Mouse (Mus musculus): ENCODE data around the gene Ptprc.

Ptprc gene

DNA sequence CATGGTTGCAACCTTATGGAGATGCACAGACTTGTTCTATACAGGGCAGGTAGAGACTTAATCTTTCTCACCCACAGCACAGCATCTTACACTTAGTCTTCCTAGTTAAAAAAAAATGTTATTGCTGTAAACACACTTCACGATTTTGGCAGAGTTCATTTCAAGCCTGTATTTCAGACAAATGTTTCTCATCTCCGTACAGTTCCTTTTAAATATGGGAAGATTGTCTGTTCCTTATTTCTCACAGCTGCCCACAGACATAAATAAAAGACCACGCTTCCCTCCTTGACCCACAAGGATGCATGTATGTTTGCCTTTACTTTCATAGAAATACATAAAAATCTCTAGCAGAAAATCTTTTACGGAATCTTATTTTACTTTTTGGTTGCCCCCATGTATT lies 22.4 kb downstream of the Ptprc start:
- no peak for DNase-seq (ENCODE audit: low read depth, low spot score)

- DNase-seq (ENCODE audit: low read depth, low spot score): no peak
Observed at GRCm38 (mm10) chr1:138148844-138149243, 26.7 kb downstream of the Ptprc start.

DNA sequence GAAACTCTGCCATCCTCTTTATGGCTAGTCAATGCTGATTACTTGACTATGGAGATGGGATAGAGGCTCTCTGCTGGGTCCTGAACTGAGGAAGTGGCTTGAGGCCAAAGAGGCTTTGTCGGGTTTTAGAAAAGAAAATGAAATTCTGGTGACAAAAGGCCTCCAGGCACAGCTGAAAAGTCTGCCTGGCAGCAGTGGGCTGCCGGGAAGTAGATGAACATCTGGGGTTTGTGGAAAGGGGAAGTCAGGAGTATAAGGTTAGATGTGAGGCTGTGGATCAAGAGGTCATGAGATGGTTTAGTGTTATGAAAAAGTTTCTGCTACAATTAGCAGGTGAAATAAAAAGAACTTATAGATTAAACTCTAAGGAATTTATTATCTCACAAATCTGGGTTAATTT lies 29.9 kb downstream of the Ptprc start:
- DNase-seq (ENCODE audit: low read depth, low spot score): no peak

DNA sequence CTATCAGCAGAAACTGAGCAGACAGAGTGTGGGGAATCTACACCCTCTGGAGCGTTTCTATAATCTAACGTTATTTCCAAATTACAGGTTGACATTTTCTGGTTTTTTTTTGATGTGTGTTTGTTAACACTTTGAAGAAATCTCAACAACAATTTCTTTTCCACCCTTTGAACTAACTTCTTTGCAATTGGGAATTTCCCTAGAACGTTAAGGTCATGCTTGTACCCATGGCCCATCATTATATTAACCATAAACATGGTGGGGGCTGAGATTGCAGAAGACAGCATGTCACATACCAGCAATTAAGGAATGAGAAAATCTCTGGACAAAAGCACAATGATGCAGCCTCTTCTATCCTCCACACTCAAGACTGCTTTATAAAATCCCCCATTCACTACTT lies 30.4 kb downstream of the Ptprc start:
- no peak for DNase-seq (ENCODE audit: low read depth, low spot score)

GRCm38 (mm10) chr1:138144365-138144764 lies 31.1 kb downstream of the Ptprc start:
- no peak for DNase-seq (ENCODE audit: low read depth, low spot score)

- DNase-seq (ENCODE audit: low read depth, low spot score): no peak
Observed at GRCm38 (mm10) chr1:138140769-138141168, 34.7 kb downstream of the Ptprc start.

GRCm38 (mm10) chr1:138137696-138138095 lies 37.8 kb downstream of the Ptprc start:
- no peak for DNase-seq (ENCODE audit: low read depth, low spot score)

DNA sequence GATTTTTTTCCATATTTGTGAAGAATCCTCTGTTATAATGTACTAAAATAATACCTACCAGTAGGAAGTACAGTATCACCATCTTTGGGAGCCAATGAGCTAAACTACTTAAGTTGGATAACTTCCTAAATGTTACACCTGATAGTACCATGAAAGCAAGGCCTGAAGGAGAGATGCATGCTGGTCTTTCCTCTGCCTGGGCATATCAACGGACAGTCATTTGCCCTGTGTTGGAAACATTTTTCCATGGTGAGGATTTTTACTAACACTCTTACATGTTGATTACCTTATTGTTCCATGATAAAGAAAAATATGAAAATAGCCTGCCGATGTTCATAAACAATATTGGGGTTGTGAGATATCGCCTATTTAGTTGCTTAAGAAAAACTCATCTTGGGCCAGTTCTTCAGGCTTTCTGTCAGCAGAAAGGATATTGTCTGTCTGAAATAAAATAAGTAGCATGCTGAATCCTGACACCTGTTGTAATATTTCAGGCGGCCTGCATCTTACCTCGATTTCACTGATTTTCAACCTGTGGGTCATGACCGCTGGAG lies 38.4 kb downstream of the Ptprc start:
- DNase-seq (ENCODE audit: low read depth, low spot score): no peak

GRCm38 (mm10) chr1:138136373-138136779 lies 39.1 kb downstream of the Ptprc start:
- DNase-seq (ENCODE audit: low read depth, low spot score): no peak

GRCm38 (mm10) chr1:138135637-138136372 lies 39.7 kb downstream of the Ptprc start:
- no peak for DNase-seq (ENCODE audit: low read depth, low spot score)

DNA sequence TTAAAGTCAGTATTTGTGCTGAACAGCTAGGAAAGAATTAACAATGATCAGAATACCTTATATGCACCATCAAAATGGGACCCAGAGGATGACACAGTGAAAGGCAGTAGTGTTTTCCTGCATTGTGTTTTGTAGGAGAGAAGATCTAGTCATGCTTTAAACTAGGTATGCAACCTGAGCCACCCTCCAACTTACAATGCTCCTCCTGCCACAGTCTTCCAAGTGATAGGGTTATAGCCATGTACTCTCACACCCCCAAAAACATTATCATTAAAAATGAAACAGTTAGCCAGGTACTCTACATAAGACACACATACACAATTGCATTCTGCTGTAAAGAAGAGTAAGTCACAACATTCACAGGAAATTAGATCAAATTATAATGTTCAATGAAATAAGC lies 40.4 kb downstream of the Ptprc start:
- DNase-seq (ENCODE audit: low read depth, low spot score): no peak

- DNase-seq (ENCODE audit: low read depth, low spot score): no peak
Observed at GRCm38 (mm10) chr1:138134324-138134723, 41.2 kb downstream of the Ptprc start.

DNA sequence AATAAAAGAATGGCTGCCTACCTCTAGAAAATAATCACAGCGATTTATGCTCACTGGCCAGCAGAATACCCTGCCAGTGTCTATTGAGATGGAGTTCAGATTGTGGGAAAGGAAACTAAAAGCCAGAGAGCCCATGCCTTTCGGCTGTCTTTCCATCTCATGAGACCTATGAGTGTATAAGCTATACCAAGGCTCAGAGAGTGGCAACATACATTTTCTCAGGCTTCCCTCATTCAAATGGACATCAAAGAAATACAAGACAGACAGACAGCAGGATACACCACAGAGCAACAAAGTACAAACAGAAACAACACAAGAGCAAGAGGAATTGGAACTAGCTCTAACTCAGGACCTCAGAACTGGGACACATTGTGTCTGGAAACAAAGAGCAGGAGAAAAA lies 43.8 kb downstream of the Ptprc start:
- peak; percentile 3 for DNase-seq (ENCODE audit: low read depth, low spot score)

DNA sequence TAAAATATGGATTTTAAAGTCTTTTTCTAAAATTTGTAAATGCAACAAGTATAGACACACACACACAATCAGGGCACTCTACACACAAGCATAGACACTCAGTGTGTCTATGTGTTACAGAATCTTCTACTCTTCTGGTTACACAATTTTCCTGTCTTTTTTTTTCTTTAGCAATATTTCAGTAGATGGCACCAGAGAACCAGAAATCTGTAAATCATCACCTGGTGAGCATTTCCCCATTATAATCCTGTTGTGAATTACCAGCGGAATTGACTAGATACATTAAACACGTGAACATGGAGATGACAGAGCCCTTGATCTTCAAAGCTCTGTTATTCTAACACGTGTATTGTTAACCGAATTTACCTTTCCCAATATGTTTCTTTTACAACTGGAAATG lies 45.4 kb downstream of the Ptprc start:
- peak; percentile 64 for DNase-seq (ENCODE audit: low read depth, low spot score)

DNA sequence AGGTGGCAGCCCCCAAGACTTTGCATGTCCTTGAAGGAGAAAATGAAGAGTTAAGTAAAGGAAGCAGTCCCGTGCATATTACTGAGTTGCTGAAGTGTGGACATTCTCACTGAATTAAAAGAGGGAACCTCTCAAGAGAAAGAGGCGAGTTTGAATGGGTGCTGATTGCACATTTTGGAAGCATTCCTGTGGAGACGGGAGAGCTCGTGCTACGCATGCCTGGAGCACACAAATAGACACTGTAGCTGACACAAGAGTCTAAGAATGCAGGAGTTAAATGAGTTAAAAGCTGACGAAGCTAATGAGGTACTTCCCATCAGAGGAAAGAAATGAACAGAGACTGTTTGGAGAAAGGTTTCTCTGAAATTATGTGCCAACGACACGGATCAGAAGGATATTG lies 48.7 kb downstream of the Ptprc start:
- DNase-seq (ENCODE audit: low read depth, low spot score): peak; percentile 4

DNA sequence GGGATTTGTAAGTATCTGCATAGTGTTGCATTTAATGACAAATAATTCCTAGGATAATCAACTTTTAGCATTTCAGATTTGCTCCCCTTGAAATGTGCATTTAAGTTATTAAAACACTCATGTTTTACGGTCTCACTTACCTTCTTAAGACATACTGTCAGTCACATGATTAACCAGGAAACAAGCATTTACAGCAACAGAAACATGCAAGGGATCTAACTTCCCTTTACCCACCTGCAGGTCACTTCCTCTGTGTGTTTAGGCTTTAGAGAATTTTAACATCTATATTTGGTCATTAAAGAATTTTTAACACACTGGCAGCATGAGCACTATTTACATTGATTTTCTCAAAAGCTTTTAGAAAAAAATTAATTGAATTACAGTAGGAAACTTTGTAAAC lies 50.2 kb downstream of the Ptprc start:
- DNase-seq (ENCODE audit: low read depth, low spot score): no peak

DNA sequence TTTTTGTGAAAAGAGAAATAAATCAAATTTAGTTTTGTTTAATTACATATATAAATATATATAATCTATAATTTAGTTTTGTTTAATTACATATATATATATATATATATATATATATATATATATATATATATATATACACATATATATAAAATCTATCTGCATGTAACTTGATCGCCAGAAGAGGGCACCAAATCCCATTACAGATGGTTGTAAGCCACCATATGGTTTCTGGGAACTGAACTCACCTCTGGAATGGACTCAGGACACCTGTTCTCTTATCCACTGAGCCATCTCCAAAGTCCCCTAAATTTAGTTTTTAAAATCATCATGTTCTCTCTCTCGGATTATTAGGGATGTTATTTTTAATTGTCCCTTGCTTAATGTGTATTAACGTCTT lies 51.6 kb downstream of the Ptprc start:
- peak; percentile 59 for DNase-seq (ENCODE audit: low read depth, low spot score)

DNA sequence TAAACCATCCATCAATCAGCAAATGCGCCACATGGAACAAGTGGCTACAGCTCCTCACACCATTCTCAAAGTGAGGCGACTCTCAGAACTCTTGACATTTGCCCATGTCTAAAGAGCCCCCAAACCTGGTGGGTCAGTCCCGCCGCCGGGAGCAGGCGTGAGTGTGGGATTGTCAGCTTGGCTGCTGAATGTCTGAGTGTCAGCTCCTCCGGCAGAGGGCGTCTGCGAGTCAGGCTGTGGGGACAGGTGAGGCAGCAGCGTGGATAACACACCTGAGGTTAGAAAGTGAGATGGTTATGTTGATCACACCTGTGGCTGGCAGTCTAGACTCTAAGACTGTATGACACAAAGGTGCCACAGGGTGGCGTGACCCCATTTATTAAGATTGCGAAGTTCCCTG lies 55.6 kb downstream of the Ptprc start:
- no peak for DNase-seq (ENCODE audit: low read depth, low spot score)

DNA sequence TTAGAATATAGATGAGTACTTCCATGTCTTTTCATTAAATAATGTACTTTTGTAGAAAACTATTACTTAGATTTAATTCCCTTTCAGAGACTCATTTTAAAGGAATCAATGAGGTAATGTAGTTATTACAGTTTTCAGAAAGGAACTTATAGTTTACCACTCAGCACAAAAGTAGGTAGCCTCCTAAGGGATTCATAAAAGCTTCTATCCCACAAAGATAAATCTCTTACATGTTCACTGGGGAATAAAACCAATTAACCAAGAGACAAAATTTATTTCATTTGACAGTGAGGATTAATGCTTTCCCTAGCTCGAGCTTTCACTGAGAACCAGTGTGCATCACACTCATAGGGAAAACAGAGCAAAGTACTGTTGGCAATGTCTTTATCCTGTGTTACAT lies 82.3 kb downstream of the Ptprc start:
- DNase-seq (ENCODE audit: low read depth, low spot score): no peak

GRCm38 (mm10) chr1:138085810-138086209 lies 89.7 kb downstream of the Ptprc start:
- peak; percentile 72 for DNase-seq (ENCODE audit: low read depth, low spot score)

DNA sequence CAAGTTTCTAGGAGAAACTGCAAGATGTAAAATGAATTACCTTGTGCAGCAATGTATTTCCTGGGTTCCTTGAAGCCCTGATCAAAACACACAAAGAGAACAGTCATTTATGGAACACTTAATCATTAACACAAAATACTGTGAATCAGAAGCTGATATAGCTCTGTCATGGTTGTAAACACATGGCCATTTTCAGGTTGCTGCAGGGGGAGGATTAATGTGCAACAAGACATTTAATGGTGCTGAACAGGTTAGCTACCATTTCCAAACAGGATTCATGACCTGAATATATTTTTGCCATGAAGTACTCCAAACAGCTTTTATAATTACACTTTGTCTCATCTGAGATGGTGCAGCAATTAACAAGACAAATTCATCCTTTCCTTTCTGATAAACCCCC lies 91.8 kb downstream of the Ptprc start:
- no peak for DNase-seq (ENCODE audit: low read depth, low spot score)

GRCm38 (mm10) chr1:138080308-138080707 lies 95.2 kb downstream of the Ptprc start:
- no peak for DNase-seq (ENCODE audit: low read depth, low spot score)

DNA sequence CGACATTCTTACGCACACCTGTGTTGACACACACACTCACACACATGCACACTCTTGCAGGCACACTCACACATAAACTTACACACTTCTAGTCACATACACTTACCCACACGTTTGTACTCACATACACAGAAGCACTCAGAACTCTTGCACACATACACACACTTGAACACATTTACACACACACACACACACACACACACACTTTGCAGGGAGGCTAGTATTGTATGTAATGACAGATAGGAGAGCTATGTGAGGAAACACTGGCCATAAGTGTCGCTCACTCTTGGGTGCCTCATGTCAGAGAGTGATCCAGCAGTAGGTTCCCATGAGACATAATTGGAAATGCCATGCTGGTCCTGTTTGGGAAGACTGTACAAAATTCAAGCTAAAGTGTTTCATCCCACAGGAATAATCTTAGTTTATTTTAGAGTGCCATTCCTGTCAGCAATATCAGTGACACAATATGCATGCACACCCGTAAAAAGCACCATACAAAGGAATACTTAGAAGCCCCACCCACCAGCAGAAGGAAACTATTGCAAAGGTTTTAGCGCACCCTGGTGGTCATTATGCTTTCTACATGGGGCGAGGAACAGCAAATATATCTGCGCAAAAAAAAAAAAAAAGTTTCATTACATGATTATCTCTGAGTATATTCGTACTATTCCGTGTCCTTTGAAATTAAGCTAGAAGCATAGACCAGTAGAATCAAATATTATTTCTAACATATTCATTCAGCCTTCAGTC lies 131.1 kb downstream of the Ptprc start:
- peak; percentile 91 for DNase-seq (ENCODE audit: low read depth, low spot score)
